Mouse (Mus musculus): ENCODE measurements around the gene Cramp1l. TPM values are rescaled to one million over a fixed set of nuclear protein-coding genes. Genes with fewer than 3 reads are reported as not detected.
"Not testable (repeated sequence)": the region's sequence is repeated elsewhere in the genome, so short reads cannot be mapped to it uniquely, and the experiment has no call there.

Gene Cramp1l
- total RNA-seq, 2 experiments from 2014 or later: 6.8 to 7.6 TPM

DNA sequence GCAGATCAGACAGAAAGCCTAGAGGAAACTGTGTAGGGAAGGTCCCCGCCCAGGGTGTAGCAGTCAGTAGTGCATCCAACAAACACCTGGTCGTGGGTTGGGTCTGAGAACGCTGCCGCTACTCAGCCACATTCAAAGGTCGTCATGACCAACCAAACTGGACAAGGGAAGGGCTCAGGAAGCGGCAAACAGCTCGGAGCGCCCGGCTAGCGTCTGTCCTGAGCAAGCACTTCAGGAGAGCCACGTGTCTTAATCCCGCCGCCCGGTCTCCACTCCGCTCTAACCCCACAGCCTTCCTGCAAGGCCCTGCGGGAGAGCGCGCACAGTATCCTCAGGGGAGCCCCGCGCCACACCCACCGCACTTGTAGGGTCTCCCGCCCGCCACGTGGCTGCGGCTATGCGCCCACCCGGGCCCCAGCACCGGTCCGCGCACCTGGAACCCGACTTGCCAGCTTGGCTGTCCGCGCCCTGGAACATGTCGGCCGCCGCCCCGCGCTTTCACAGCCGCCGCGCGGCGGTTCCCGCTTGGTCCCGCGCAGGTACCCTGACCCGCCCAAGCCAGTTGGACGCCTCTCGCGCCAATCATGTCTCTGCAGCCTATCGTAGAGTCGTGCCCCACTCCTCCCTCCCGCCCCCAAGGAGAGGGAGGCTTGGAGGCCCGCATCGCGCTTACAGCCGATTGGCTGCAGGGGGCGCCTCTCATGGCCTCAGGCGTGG, 55.3 kb downstream of the Cramp1l start, which contains the start of gene Jpt2:
Gene Jpt2 (minus strand): TSS at position 555 of the 717 bp plus-strand sequence.
- peak; percentile 98 for DNase-seq (ENCODE audit: low spot score)

DNA sequence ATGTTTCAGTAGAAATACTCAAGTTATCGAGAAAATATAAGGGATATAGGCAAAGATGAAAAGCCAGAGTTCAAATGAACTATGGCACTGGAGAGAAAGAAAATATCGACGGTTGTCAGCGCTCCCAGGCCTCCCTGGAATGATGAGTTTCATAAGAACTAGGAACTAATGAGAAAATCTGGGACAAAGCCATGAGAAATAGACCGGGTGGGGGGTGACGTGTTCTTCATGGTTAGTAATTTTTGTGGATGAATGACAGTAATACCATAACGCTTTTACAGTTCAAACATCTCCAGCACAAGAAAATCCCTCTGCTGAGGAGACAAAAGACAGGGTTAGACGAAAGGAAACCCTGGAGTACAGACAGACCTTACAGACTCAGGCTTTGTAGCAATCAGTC, 56.2 kb downstream of the Cramp1l start:
- DNase-seq (ENCODE audit: low spot score): no peak

DNA sequence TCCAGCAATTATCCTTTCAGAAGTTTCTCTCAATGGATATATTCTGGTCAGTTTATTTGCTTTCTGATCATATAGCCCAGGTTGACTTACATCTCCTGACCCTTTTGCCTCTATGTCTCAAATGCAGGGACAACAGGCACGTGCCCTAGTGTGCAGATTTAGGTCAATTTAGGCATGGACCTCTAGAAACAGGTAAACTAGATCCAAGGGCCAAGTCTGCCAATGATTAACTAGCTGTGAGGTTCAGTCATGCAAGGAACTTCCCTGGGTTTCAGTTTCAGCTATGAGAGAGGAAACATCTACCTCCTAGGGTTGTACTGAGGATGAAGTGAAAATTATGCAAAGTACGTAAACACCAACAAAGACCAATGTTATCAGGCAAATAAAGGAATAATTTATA, 62.3 kb downstream of the Cramp1l start:
- no peak for DNase-seq (ENCODE audit: low spot score)

DNA sequence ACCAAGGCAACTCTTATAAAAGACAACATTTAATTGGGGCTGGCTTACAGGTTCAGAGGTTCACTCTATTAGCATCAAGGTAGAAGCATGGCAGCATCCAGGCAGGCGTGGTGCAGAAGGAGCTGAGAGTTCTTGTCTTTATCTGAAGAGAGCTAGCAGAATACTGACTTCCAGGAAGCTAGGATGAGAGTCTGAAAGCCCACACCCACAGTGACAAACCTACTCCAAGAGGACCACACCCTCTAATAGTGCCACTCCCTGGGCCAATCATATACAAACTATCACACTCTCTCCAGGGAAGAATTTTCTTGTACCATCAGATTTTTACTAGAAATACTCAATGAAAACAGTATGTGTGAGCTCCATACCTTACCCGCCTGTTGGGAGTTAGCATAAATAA, 64.9 kb downstream of the Cramp1l start:
- no peak for DNase-seq (ENCODE audit: low spot score)

DNA sequence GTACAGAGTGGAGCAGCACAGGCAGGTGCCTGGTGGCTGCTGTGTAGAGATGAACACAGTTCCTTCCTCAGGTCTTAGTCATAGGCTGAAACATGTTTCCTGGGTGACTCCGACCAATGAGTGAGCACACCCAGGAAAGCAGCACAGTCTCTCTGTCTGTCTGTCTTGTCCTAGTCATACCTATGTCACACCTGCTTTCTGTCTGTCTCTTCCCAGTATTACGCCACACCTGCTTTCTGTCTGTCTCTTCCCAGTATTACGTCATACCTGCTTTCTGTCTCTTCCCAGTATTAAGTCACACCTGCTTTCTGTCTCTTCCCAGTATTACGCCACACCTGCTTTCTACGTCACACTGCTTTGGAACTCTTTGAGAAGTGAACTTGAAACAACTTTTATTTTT, 67.4 kb downstream of the Cramp1l start:
- no peak for DNase-seq (ENCODE audit: low spot score)

DNA sequence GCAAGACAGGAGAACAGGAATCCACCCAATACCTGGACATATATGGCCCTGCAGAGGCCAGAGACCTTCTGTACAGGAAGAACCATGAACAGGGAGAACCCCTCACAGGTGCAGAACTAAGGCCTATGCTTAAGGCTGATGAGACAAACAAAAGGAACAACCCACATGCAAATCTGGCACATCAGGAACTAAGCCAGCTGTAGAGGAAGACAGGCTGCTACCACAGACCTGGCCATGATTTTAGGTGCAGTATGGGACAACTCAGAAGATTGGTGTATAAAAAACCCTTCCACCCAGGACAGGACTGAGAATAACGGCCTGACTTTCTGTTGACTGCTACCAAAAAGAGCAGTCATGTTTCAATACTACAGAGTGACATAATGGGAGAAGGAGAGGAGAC, 72.0 kb downstream of the Cramp1l start:
- DNase-seq (ENCODE audit: low spot score): not testable (repeated sequence)

DNA sequence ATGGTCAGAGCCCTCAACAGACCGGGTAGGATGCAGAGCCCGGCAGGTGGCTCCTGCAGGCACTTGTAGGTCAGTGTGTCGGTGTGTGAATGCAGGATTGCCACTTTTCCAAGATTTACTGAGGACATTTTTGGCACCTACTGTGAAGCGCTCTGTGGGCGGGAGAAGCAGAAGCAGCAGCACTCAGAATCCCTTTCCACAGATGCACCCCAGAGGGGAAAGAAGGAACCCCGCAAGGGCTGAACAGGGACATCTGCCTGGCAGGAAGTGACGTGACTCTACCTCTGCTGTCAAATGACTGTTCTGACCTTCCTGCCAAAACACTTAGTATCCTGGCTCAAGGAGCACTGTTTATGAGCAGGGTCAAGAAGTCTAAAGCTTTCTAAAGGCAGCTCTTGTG, 72.6 kb downstream of the Cramp1l start:
- DNase-seq (ENCODE audit: low spot score): no peak

DNA sequence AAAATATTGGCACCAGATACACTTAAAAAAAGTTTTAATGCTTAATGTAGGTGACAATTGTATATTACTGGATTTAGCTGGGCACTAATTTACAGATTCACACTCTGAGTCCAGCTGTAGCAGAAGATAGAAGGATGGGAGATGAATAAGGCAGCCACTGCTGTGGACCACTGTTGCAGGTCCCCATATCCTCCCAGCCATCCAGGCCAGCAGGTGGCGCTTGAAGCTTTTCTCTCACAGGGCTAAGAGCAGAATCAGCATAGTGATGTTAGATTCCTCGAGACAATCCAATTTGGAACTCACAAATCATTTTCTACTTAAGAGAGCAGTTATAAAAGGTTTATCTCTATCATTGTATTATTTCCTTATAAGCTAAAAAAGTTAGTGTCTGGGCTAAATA, 73.1 kb downstream of the Cramp1l start:
- DNase-seq (ENCODE audit: low spot score): peak; percentile 36

DNA sequence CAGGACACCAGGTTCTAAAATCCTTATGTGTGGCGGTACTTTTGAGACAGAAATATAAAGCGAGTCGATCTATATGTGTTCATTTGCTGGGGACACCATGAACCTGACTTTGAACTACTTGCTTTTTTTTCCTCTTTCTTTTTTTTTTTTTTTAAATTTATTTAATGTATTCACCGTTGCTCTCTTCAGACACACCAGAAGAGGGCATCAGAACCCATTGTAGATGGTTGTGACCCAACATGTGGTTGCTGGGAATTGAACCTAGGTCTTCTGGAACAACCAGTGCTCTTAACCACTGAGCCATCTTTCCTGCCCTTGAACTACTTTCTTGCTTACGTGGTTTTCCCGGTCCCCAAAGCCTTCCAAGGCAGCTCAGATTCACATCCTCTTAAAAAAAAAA, 78.3 kb downstream of the Cramp1l start:
- DNase-seq (ENCODE audit: low spot score): no peak

DNA sequence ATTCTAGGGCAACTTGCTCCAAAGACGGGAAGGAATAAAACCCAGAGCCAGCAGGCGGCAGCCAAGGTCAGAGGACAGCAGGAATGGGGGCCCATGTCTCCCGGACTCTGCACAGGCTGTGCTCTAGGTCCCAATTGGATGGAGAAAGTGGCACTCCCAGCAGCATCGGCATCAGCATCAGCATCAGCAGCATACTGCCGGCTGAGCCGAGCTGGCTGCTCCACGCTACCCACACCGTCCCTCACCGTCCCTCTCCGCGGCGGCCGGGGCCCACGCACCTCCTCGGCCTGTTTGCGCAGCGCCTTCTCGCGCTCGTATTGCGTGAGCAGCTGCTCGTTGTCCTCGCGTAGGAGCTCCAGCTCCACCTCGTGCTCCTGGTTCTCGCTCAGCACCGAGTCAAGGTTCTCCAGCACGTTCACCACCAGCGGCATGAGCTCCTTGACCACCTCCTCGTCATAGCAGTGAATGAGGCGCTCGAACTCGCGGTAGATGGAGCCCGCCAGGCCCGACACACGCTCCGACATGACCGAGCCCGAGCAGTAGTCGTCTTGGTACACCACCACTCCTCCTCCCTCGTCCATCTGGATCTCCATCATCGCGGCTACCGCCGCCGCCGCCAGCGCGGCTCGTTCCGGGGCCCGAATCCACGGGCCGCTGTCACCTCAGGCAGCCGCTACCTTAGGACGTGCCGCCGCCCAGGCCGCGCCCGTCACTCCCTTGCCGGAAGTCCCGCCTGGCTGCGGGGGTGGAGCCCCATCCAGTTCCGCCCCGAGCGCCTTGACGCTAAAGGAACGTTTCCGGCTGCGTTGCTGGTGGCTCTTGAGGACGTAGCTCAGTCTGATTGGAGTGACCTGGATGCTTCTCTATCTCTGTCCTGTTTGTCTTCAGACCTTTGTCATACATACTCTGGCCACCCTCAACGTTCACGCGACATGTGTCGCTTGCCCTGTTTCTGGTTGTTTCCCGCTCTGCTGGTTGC, 79.0 kb downstream of the Cramp1l start, which contains the start of gene Mapk8ip3:
Gene Mapk8ip3 (minus strand): TSS at position 719 of the 979 bp plus-strand sequence.
- peak; percentile 95 for DNase-seq (ENCODE audit: low spot score)

DNA sequence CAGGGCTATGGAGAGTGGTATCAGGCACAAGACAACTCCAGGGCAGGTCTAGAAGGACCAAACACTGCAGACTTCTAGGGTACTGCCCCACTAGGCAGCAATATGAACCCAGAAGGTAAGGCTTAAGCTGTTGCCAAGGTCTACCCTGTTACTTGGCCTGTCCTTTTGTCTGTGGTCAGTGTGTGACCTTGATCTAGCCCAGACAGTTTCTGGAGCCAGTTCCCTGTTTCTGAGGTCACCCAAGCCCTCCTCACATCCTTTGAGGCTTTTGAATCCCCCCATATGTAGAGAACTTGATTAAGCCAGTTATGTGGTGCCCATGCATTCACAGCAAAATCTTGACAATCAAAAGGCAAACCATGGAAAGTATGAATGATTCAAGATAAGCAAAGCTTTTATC, 79.9 kb downstream of the Cramp1l start:
- no peak for DNase-seq (ENCODE audit: low spot score)

DNA sequence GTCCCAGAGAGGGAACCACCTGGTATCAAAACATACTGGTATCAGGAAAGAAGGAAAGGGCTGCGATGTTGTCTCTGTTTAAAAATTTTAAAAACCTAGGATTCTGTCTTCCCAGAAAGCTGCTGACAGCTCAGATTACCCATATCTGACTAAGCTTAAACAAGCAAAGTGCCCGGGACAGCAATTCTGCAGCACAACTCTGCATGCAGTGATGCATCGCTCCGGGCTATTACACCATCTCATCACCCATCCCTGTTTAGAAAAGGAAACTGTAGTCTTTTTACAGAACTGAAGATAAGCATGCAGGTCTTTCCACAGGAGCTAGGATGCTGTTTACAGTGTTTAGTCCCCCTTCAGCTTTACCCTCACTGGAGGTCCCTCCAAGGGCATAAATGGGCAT, 80.7 kb downstream of the Cramp1l start:
- no peak for DNase-seq (ENCODE audit: low spot score)

DNA sequence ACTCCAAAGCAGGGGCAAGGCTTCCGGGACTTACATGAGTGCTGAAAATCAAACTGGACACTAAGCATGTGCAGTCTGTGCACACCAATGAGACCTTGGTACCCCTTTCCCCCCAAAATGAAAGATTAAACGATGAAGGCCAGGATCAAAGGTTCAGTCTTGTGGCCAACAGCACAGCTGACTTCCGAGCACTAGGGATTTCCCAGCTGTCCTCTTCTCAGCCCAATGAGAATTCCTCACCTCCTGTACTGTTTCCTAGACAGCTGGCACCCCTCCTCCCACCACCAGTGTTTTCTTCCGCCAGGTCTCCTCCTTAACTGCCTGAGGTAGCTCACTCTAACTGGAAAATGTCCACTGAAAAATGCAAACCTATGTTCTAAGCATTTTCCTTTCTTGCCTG, 82.4 kb downstream of the Cramp1l start:
- no peak for DNase-seq (ENCODE audit: low spot score)

DNA sequence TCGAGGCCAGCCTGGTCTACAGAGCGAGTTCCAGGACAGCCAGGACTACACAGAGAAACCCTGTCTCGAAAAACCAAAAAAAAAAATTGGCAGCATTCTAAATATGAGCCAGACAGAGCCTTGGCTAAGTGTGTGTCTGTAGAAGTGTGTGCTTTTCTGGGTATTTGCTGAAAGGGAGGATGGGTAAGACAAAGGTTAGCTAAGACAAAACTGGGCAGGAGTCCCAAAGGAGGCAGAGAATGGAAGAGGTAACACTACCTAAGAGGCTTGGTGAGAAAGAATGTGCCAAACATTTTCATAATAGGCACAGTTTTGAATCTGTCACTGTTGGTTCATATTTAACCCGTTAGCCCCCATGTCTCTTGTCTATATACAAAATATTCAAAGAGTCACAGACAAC, 83.2 kb downstream of the Cramp1l start:
- no peak for DNase-seq (ENCODE audit: low spot score)

DNA sequence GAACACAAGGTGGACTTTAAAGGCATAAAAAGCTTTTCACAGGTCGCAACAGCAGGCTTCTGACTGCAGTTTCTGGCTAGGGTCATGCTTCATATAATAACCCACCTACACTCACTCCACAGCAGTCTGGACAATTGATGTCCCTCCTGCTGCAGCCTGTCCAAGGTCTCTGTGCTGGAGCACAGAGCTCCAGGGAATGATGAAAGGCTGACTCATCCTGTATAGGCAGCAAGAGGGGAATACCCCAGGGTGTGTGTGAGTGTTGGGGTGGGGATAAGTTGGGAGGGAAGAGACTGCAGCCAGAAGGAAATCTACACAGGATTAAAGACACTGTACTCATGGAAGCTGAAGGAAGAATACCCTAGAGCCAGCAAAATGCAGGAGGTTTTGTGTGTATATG, 86.1 kb downstream of the Cramp1l start:
- DNase-seq (ENCODE audit: low spot score): no peak

DNA sequence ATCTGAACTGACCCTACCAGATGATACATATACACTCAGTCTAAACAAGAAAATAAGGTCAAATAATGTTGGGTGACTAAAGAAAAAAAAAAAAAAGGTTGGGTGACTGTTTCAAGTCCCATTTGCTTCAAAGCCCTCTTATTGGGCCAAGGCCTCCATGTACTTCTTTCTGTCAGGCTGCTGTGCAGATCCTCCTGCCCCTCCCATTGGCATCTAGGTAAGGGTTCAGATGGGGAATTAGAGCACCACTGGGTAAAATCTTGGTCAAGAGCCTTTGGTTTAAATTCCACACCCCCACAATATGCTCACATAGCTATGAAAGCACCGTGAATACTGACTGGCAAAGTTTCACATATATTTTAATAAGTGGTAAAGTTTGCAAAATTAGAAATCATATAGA, 92.3 kb downstream of the Cramp1l start:
- no peak for DNase-seq (ENCODE audit: low spot score)

DNA sequence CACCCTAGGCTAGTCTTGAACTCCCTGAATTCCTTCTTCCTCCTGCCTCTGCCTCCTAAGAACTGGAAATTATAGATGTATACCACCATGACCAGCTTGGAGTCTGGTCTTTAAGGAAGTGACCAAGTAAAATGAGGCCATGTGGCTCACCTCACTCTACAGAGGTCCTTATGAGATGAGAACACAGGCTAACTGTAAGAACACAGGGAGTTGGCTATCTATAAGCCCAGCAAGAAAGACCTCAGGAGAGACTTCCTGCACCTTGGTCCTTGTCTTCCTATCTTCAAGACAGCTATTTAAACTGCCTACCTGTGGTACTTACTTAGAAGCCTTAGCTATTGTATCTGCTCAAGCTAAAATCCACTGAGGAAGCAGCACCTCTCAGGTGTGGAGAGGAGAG, 101.6 kb downstream of the Cramp1l start:
- no peak for DNase-seq (ENCODE audit: low spot score)

Other genes with a start within 250 kb of the Cramp1l start
- not detected for gene Meiob, start 211.5 kb downstream of the Cramp1l start, total RNA-seq (2021)
- gene Hagh, start 175.6 kb downstream of the Cramp1l start, total RNA-seq (2021): 10 to 100 TPM; 67.9 to 72.7 TPM
- 10 to 100 TPM; 45.2 to 48.3 TPM for gene Fahd1, start 165.4 kb downstream of the Cramp1l start, total RNA-seq (2021)
- gene Igfals, start 149.8 kb downstream of the Cramp1l start, total RNA-seq (2021): 1 to 10 TPM; 2.2 to 2.6 TPM
- gene Nubp2, start 129.4 kb downstream of the Cramp1l start, total RNA-seq (2021): 10 to 100 TPM; 11.0 to 11.1 TPM
- 10 to 100 TPM; 29.7 to 37.9 TPM for gene Spsb3, start 129.1 kb downstream of the Cramp1l start, total RNA-seq (2021)
- 1 to 10 TPM; 6.5 to 8.4 TPM for gene Eme2, start 120.7 kb downstream of the Cramp1l start, total RNA-seq (2021)
- 10 to 100 TPM; 79.4 to 86.3 TPM for gene Mrps34, start 120.7 kb downstream of the Cramp1l start, total RNA-seq (2021)
- 10 to 100 TPM; 11.8 to 12.3 TPM for gene Nme3, start 119.3 kb downstream of the Cramp1l start, total RNA-seq (2021)
- gene Mapk8ip3, start 78.8 kb downstream of the Cramp1l start, total RNA-seq (2021): 10 to 100 TPM; 13.2 to 14.5 TPM
- 1 to 10 TPM; 3.9 to 5.9 TPM for gene Jpt2, start 55.1 kb downstream of the Cramp1l start, total RNA-seq (2021)
- 1 to 10 TPM; 1.9 to 2.1 TPM for gene Ift140, start 297 bp upstream of the Cramp1l start, total RNA-seq (2021)
- 10 to 100 TPM; 10.8 to 18.8 TPM for gene Tmem204, start 67.8 kb upstream of the Cramp1l start, total RNA-seq (2021)
- 1 to 10 TPM; 4.0 to 6.0 TPM for gene Telo2, start 100.2 kb upstream of the Cramp1l start, total RNA-seq (2021)
- gene Ptx4, start 105.0 kb upstream of the Cramp1l start, total RNA-seq (2021): 1 to 10 TPM; 1.1 to 1.5 TPM
- 10 to 100 TPM; 15.0 to 16.0 TPM for gene Clcn7, start 117.6 kb upstream of the Cramp1l start, total RNA-seq (2021)
- gene Ccdc154, start 146.7 kb upstream of the Cramp1l start, total RNA-seq (2021): not detected
- gene Gm38655, start 159.7 kb upstream of the Cramp1l start, total RNA-seq (2021): not detected
- 10 to 100 TPM; 12.7 to 14.5 TPM for gene BC003965, start 168.8 kb upstream of the Cramp1l start, total RNA-seq (2021)
- gene Unkl, start 172.6 kb upstream of the Cramp1l start, total RNA-seq (2021): 1 to 10 TPM; 5.3 to 5.8 TPM
- 10 to 100 TPM; 14.1 to 15.6 TPM for gene Gnptg, start 224.3 kb upstream of the Cramp1l start, total RNA-seq (2021)
- gene Tsr3, start 224.4 kb upstream of the Cramp1l start, total RNA-seq (2021): 10 to 100 TPM; 16.7 to 18.3 TPM
- under 1 TPM; 0.14 to 0.21 TPM for gene Baiap3, start 240.6 kb upstream of the Cramp1l start, total RNA-seq (2021)

Measured in gastrocnemius, adult 18-20 months (tissue).